Mouse (Mus musculus) left cerebral cortex, adult 9 months (tissue): Measurements from ENCODE around the gene Olfr1328.
A peak's percentile ranks its signal among the peaks of the same experiment; 100 is the strongest.
"Not testable (repeated sequence)": the region's sequence is repeated elsewhere in the genome, so short reads cannot be mapped to it uniquely, and the experiment has no call there.

Experiments used
- DNase-seq, 2 experiments: peaks; one replicate each; pipeline ENCODE4 v3.0.0; 2022; ENCODE audit warnings: low spot score in 2 of 2

Olfr1328 gene

DNA sequence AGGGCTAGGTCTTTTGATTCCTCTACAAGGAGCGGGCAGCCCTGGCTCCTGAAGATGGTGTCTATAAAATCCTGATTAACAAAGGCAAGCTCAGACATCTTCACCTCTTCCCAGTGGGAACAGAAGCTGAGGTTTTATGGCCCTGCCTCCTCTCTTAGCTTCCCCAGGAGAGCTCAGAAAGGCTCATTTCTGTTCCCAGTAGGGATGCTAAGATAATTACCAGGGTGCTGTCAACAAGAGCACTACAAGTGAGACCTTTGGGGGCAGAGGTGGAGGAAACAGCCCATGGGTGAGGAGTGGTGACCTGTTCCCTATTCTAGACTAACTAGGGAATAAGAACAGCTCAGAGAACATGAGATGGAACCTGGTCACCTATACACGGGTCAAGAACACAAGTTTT is at the start of gene Olfr1328:
Gene Olfr1328, minus strand, starts transcription at position 101 of the 400 bp plus-strand sequence.
- no peak for DNase-seq

DNA sequence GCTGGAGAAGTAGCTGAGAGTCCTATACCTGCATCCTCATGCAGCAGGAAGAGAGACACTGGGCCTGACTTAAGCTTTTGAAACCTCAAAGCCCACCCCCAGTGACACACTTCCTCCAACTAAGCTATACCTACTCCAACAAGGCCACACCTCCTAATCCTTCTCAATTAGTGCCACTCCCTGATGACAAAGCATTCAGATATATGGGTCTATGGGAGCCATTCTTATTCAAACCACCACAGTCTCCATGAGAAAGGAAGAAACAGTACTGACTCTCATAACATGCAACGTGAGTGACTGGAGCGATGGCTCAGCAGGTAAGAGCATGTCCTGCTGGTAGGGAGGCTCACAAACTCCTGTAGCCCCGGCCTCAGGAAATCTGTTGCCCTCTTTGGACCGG is 46.9 kb upstream of the Olfr1328 start:
- DNase-seq = no peak

DNA sequence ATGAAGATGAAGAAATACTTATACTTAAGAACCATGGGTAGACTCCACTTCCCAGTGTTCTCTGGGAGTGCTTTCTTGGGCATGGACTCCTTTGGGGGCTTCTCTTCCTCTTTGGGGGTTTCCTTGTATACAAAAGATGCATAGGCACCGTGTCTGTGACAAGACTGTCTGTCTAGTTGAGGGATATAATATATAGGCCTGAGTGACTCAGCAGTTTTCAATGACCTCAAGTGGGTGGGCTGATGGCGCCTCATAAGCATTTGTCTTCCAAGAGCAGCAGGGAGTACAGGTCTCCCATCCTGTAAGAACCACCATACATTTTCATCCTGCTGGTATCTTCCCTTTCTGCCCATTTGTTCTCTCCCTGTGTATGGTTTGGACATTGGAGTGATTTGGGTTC is 34.9 kb upstream of the Olfr1328 start:
- DNase-seq = no peak

DNA sequence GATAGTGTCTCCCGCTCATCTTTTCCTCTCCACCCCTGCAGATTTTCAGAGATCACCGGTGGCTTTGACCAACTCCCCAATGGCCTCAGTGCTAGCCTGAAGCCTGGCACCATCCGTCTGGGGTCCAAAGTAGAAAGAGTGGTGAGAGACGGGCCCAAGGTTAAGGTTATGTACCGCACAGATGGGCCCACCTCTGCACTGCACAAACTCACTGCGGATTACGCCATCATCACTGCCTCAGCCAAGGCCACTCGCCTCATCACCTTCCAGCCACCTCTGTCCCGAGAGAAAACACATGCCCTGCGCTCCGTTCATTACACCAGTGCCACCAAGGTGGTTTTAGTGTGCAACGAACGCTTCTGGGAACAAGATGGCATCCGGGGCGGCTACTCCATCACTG is 29.3 kb upstream of the Olfr1328 start:
- no peak for DNase-seq

DNA sequence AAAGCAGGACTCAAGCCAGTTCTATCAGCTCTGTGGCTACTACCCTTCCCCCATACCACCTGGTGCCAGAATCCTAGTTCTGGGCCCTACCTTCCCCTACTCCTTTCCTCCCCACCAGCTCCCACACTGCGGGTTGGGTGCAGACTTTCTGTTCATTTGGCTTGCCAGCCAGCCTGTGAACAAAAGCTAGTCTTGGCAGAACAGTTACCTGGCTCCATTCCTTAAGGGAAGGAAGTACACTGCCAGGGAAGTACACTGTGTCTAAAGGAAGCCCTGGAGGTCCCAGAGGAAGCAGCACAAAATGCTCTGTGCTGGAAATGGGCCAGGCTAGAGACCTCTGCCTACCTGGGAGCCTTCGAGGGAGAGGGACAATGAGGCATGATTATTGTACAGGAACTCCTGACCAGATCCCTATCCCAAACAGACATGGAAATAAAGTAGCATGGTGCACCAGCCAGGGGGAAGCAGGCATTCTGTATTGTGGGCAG is 22.8 kb upstream of the Olfr1328 start, which contains the start of gene Lao1:
Gene Lao1, plus strand, starts transcription at position 438 of the 488 bp plus-strand sequence.
- peak in 1 of 2 experiments; percentile 13 for DNase-seq

DNA sequence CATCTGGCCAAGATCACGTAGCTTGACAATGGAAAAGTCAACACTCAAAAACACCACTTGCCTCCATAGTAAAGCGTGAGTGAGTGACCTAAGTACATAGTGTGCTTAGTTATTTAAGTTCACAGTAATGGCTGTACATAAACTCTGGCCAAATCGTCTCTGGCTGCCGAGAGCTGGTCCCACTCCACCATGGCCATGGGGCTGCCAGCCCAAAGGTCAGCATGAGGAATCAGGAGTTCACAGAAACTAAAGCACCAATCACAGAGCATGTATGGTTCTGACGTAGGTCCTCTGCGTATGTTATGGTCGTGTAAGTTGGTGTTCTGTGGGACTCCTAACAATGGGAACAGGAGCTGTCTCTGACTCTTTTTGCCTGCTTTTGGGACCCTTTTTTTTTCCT is 20.4 kb upstream of the Olfr1328 start:
- DNase-seq = no peak

DNA sequence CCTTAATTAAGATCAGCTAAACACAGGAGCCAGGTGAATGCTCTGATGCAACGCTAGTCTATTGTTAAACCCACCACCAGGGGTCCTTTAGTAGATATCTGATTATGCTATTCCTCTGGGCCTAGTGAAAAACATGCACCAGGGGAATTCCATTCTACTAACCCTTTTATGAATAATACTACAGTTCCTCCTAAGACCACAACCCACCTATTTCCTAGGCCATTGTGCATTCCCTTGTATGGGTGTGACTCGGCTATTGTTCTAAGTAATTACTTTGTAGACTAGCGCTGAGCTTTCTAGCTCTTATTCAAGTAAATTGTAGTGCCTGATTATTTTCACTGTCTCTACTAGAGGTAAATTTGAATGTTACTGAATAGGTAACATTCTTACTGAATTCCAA is 7.1 kb downstream of the Olfr1328 start:
- not testable (repeated sequence) for DNase-seq

DNA sequence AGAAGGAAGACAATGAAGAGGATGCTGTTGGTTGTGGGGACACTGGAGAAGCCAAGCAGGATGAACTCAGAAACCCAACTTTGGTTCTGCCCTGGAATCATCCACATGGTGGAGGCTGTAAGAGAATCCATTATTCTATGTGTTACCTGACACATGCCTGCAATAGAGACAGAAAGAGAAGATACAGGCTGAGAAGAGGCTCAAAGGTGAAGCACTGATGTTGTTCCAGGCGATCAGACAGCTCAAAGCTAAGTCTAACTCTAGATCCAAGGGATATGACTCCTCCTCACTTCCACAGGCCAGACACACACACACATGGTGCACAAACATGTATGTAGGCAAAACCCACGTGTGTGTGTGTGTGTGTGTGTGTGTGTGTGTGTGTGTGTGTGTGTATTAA is 21.0 kb downstream of the Olfr1328 start, which contains the start of gene Olfr1329:
Gene Olfr1329, minus strand, starts transcription at position 101 of the 400 bp plus-strand sequence.
- DNase-seq = not testable (repeated sequence)

DNA sequence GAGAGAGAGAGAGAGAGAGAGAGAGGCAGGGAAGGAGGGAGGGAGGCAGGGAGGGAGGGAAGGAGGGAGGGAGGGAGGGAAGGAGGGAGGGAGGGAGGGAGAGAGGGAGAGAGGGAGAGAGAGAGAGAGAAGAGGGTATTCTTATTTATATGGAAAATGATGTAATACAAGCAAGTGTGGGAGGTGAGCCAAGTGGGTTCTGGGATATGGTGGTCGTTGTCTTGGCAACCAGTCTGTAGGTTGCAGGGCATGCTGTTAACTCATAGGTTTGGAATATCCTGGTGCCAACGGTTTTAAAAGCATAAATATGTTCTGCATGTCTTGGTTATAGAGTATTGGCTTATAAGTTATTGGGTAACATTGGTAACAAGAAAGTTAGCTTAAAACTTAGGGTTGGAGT is 36.4 kb downstream of the Olfr1328 start:
- DNase-seq = no peak

DNA sequence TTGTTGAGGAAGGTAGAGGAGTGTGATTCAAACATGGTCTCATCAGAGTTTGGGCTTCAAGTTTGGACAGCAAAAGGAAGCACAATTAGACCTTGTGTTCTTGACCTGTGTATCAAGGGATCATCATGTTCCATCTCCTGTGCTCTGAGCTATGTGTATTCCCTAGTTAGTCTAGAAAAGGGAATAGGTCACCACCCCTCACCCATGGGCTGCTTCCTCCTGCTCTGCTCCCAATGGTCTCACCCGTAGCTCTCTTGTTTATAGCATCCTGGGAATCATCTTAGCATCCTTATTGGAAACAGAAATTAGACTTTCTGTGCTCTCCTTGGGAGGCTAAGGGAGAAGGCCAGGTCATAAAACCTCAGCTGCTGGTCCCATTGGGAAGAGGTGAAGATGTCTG is 50.1 kb downstream of the Olfr1328 start, which contains the start of gene Olfr1330:
Gene Olfr1330, plus strand, starts transcription at position 301 of the 400 bp plus-strand sequence.
- DNase-seq = no peak
